Mouse (Mus musculus): Measurements from ENCODE around the gene Hacd2.

- TF ChIP-seq CTCF (IDR thresholded peaks at IDR 0.05; ENCODE audit: borderline replicate concordance, extremely low read depth, insufficient read depth, insufficient read length) = no peak
- no peak for TF ChIP-seq POLR2A (IDR thresholded peaks at IDR 0.05; ENCODE audit: borderline replicate concordance, extremely low read depth, insufficient read depth, insufficient read length, poor library complexity, severe bottlenecking)
These were observed 13.8 kb upstream of the Hacd2 start for GRCm38 (mm10) chr16:35008447-35008846.
